In genomic region chr7:19677872-19678271, GRCm38 (mm10) we compare ENCODE assay signal across 19 mouse cellular contexts. TPM values are rescaled to one million over a fixed set of nuclear protein-coding genes. Genes with fewer than 3 reads are reported as not detected.
A peak's percentile ranks its signal among the peaks of the same experiment; 100 is the strongest.
DNase-seq lines count a peak whose midpoint lies in the region; ATAC-seq and TF ChIP-seq lines count a peak whose summit lies in the region.
"Had no signal": no experiment of that assay in that cellular context is flagged by ENCODE, and none has a peak within 500 bp of the region (broad histone marks: within the 10 kb centered on the region; RNA-seq: fewer than 3 reads in every experiment).

TSS of gene Apoc2 (minus strand) at chr7:19677941.

- H3K27ac ChIP-seq in heart, embryonic 10.5 days, result peak within 1 kb of the TSS; percentile 10; the same call in 1 of the 2 replicates
- H3K27ac ChIP-seq in intestine, embryonic 14.5 days (ENCODE audit: low read depth), result no peak within 1 kb of the TSS
- H3K27ac ChIP-seq in liver, embryonic 14.5 days, result no peak within 1 kb of the TSS
- H3K27ac ChIP-seq: forebrain, embryonic 13.5 days; left cerebral cortex, adult 2 months; limb, embryonic 13.5 days; neural tube, embryonic 15.5 days had no signal

- H3K4me1 ChIP-seq in heart, embryonic 10.5 days, result peaks cover 7% of the 10 kb centered on the region
- H3K4me1 ChIP-seq in intestine, embryonic 14.5 days (replicated peaks; ENCODE audit: control insufficient read depth, insufficient read depth, low read length), result no peaks in the 10 kb centered on the region
- peaks cover 0 to 17% of the 10 kb centered on the region in 2 experiments; a peak in 2 of 4 replicates for H3K4me1 ChIP-seq in liver, embryonic 14.5 days (replicated peaks; ENCODE audit: control insufficient read depth in 2 of 2, insufficient read depth in 2 of 2, low read length in 1 of 2)
- H3K4me1 ChIP-seq: forebrain, embryonic 13.5 days; neural tube, embryonic 15.5 days had no signal

- no peak within 1 kb of the TSS for H3K9ac ChIP-seq in intestine, embryonic 14.5 days (ENCODE audit: low read length)
- no peak within 1 kb of the TSS for H3K9ac ChIP-seq in liver, embryonic 14.5 days (replicated peaks)
- H3K9ac ChIP-seq: forebrain, embryonic 13.5 days; limb, embryonic 13.5 days; neural tube, embryonic 15.5 days had no signal

- no peaks in the 10 kb centered on the region for H3K36me3 ChIP-seq in heart, embryonic 10.5 days
- H3K36me3 ChIP-seq in intestine, embryonic 14.5 days (ENCODE audit: control insufficient read depth, insufficient read depth, low read length), result no peaks in the 10 kb centered on the region
- no peaks in the 10 kb centered on the region for H3K36me3 ChIP-seq in liver, embryonic 14.5 days (replicated peaks; ENCODE audit: control insufficient read depth, insufficient read depth, low read depth)
- H3K36me3 ChIP-seq: limb, embryonic 13.5 days; neural tube, embryonic 15.5 days had no signal

- TF ChIP-seq EP300 in liver, embryonic 14.5 days (IDR thresholded peaks at IDR 0.05; ENCODE audit: low read depth), result no peak

- H3K4me2 ChIP-seq in intestine, embryonic 14.5 days (ENCODE audit: low read length), result no peak within 1 kb of the TSS
- 0 out of 2 replicates have a peak within 1 kb of the TSS, but pooled peaks have one; percentile 11 for H3K4me2 ChIP-seq in liver, embryonic 14.5 days (ENCODE audit: low read depth)
- H3K4me2 ChIP-seq: forebrain, embryonic 13.5 days; limb, embryonic 13.5 days; neural tube, embryonic 15.5 days had no signal

- TF ChIP-seq CTCF in liver, embryonic 14.5 days (IDR thresholded peaks at IDR 0.05; ENCODE audit: low read depth), result no peak

- ATAC-seq in intestine, embryonic 14.5 days (replicated peaks; ENCODE audit: low FRiP score, low TSS enrichment, low read depth), result no peak; the same call in 1 of the 2 replicates
- ATAC-seq in liver, embryonic 14.5 days (ENCODE audit: insufficient read depth), result no peak
- no peak for ATAC-seq in neutrophil, adult 5-6 weeks (ENCODE audit: extremely low read depth, insufficient number of reproducible peaks, low FRiP score, poor library complexity, severe bottlenecking)
- ATAC-seq: forebrain, embryonic 13.5 days had no signal

- WGBS in heart, embryonic 10.5 days, result 62% methylated on average over 8 of the region's 8 CpGs
- 64% methylated on average over 8 of the region's 8 CpGs for WGBS in intestine, embryonic 14.5 days
- 66% methylated on average over 8 of the region's 8 CpGs for WGBS in liver, embryonic 14.5 days (ENCODE audit: insufficient replicate concordance)

- H3K4me3 ChIP-seq in heart, embryonic 10.5 days, result no peak within 1 kb of the TSS
- no peak within 1 kb of the TSS for H3K4me3 ChIP-seq in intestine, embryonic 14.5 days (ENCODE audit: low read depth, low read length)
- no peak within 1 kb of the TSS for H3K4me3 ChIP-seq in liver, embryonic 14.5 days (ENCODE audit: insufficient read depth in 1 of 2, low read depth in 2 of 2, low read length in 2 of 2)
- H3K4me3 ChIP-seq: forebrain, embryonic 13.5 days; left cerebral cortex, adult 2 months; limb, embryonic 13.5 days; neural tube, embryonic 15.5 days had no signal

- no peaks in the 10 kb centered on the region for H3K9me3 ChIP-seq in heart, embryonic 10.5 days
- H3K9me3 ChIP-seq in intestine, embryonic 14.5 days (ENCODE audit: control insufficient read depth, low read length), result no peaks in the 10 kb centered on the region
- no peaks in the 10 kb centered on the region for H3K9me3 ChIP-seq in liver, embryonic 14.5 days (ENCODE audit: control insufficient read depth, low read length)
- H3K9me3 ChIP-seq: forebrain, embryonic 13.5 days; limb, embryonic 13.5 days; neural tube, embryonic 15.5 days had no signal

- DNase-seq in heart, embryonic 10.5 days (ENCODE audit: low spot score), result no peak
- no peak for DNase-seq in heart, adult 18-20 months
- DNase-seq in intestine, embryonic 14.5 days (ENCODE audit: low spot score), result no peak
- DNase-seq in liver, embryonic 14.5 days (ENCODE audit: low read depth in 3 of 3, low spot score in 3 of 3), result no peak
- no peak for DNase-seq in Muller cell, postnatal 12 days (ENCODE audit: inconsistent ontology term)
- DNase-seq in cerebellum, adult 9-11 months, result no peak
- no peak for DNase-seq in neural tube, embryonic 10.5 days (ENCODE audit: extremely low spot score, low spot score)
- DNase-seq: cerebellum, postnatal 14 days; heart, postnatal 4 days; kidney, postnatal 10 days; lung, postnatal 10 days; retina, postnatal 1 day; thymus, adult 2 months had no signal

- no peaks in the 10 kb centered on the region for H3K27me3 ChIP-seq in heart, embryonic 10.5 days (ENCODE audit: insufficient read depth, poor library complexity, severe bottlenecking)
- no peaks in the 10 kb centered on the region for H3K27me3 ChIP-seq in intestine, embryonic 14.5 days (replicated peaks; ENCODE audit: control insufficient read depth, insufficient read depth, low read length)
- H3K27me3 ChIP-seq in liver, embryonic 14.5 days (ENCODE audit: control insufficient read depth, insufficient read depth, low read length), result no peaks in the 10 kb centered on the region
- H3K27me3 ChIP-seq: forebrain, embryonic 13.5 days; limb, embryonic 13.5 days; neural tube, embryonic 15.5 days had no signal

RNA-seq across cellular contexts. Expression of gene Apoc2, which starts in this region (rescaled TPM):
- polyA plus RNA-seq in heart, embryonic 10.5 days (2016; fragmentation: Nextera tagmentation; extraction: Ambion mirVana), result 10.8 TPM in 1 of 2 replicates, not detected in the other
- under 1 TPM in 1 of 2 experiments, not detected in 1; 0.75 TPM for total RNA-seq in heart, adult 18-20 months (2021)
- polyA plus RNA-seq in intestine, embryonic 14.5 days (2014; fragmentation: Nextera tagmentation; extraction: Ambion mirVana), result 11.5 and 13.7 TPM in 2 replicates
- 494 and 507 TPM in 2 replicates for polyA plus RNA-seq in liver, embryonic 14.5 days (2012; rRNA removed)
- polyA plus RNA-seq in liver, embryonic 14.5 days (2014; fragmentation: Nextera tagmentation; extraction: Ambion mirVana), result 990 and 1,023 TPM in 2 replicates
- 14.0 and 17.5 TPM in 2 replicates for total RNA-seq in neutrophil, adult 5-6 weeks (2017)
- total RNA-seq: CH12.LX; left cerebral cortex, adult 2 months had no signal
- polyA plus RNA-seq: forebrain, embryonic 13.5 days had no signal

Comparison
In these comparisons a context has a peak if more than half of its experiments do, and no peak if none do; other contexts are left out.
1. RNA of gene Apoc2 (polyA plus RNA-seq): 494 to 1,023 TPM in liver, embryonic 14.5 days; 11.5 to 13.7 TPM in intestine, embryonic 14.5 days and 10.8 TPM in heart, embryonic 10.5 days; every median in the first group is over 10 times any median in the second.